Mouse (Mus musculus): ENCODE measurements around the gene Gm5737. TPM values are rescaled to one million over a fixed set of nuclear protein-coding genes. Genes with fewer than 3 reads are reported as not detected.

Gm5737 gene
- polyA plus RNA-seq, 1 experiment from 2014 or later: not detected

DNA sequence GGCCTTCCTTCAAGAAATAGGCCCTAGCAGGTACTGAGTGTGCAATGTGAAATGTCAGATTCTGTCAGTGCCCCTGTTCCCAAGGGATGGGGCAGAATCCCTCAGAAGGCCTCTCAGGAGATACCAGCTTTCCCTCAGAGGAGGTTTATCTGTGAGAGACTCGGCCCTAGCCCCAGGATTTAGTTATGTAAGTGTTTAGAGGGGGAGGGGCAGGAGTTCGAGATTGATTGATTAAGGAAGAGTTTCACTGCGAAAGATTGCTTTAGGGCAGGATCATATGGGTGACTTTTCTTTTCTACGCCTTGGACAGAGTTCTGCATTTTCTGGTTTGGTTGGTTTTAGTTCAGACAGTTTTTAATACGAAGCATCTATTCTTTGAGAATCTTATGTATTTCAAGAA is 51.3 kb downstream of the Gm5737 start:
- ATAC-seq (replicated peaks; ENCODE audit: insufficient number of reproducible peaks, low FRiP score, low TSS enrichment, low read depth) (peak; percentile 29; the same call in 1 of the 2 replicates), DNase-seq (ENCODE audit: low spot score) (peak; percentile 40)
- 22% methylated on average over 5 of the region's 5 CpGs for WGBS
- no peak overlapping the region for H3K9ac ChIP-seq (replicated peaks; ENCODE audit: low read length)
- H3K27me3 ChIP-seq (ENCODE audit: control insufficient read depth, insufficient read depth, low read length): no peaks in the 10 kb centered on the region
- H3K9me3 ChIP-seq (replicated peaks; ENCODE audit: control insufficient read depth, low read length): no peaks in the 10 kb centered on the region
- H3K4me1 ChIP-seq (ENCODE audit: control insufficient read depth, insufficient read depth, low read length): peaks cover 10% of the 10 kb centered on the region; the same call in 1 of the 2 replicates
- no peaks in the 10 kb centered on the region; the same call in 1 of the 2 replicates for H3K36me3 ChIP-seq (replicated peaks; ENCODE audit: control insufficient read depth, insufficient read depth, low read depth, low read length)
- no peak overlapping the region for H3K4me2 ChIP-seq (ENCODE audit: low read depth, low read length)
- H3K27ac ChIP-seq (replicated peaks; ENCODE audit: low read depth, low read length): peak overlapping the region; percentile 66
- no peak overlapping the region for H3K4me3 ChIP-seq (ENCODE audit: low read depth, low read length)

DNA sequence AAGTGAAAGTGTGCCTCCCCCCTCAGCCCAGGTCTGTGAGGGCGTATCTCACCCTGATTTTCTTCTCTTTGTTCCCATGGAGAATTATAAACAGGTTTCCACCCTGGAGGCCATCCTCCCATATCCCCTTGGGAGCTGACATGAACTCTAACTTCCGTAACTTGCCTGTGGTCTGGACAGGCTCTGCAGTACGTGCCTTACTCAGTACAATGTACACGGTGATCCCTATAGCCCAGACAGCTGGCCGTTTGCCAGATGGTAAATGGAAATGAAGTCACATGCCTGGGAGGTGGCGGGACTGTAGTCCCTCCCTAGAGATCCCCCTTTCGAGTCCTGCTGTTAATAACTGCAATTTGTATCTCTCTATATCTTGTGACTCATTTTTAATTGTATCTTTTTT is 52.9 kb downstream of the Gm5737 start:
- H3K27ac ChIP-seq (replicated peaks; ENCODE audit: low read depth, low read length): no peak overlapping the region
- H3K4me2 ChIP-seq (ENCODE audit: low read depth, low read length): 0 out of 2 replicates have a peak overlapping the region, but pooled peaks have one; percentile 6
- peak; percentile 87 for ATAC-seq (replicated peaks; ENCODE audit: insufficient number of reproducible peaks, low FRiP score, low TSS enrichment, low read depth)

DNA sequence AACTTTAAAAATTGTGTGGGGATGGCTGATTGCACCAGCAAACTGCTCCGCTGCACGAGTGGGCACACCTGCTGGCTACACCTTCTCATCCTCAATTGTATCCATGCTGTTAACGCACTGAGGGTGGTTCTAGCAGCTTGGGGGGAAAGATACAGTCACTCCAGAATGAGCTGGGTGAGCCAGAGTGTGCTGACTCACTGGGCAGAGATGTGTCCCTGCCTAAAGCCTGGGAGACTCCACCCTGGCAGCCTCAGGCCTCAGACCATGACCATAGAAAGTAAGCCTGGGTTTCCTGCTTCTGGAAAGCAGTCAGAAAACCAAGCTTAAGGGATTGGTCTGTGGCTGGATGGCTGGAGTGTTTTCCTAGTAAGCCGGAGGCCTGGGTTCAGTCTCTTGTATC is 53.7 kb downstream of the Gm5737 start:
- Histone ChIP-seq H3K27me3 (ENCODE audit: control insufficient read depth, insufficient read depth, low read length) (no peaks in the 10 kb centered on the region), H3K4me3 (ENCODE audit: low read depth, low read length) (no peak overlapping the region), H3K4me2 (ENCODE audit: low read depth, low read length) (no peak overlapping the region), H3K9ac (replicated peaks; ENCODE audit: low read length) (peak overlapping the region; percentile 4; the same call in 1 of the 2 replicates), H3K36me3 (replicated peaks; ENCODE audit: control insufficient read depth, insufficient read depth, low read depth, low read length) (no peaks in the 10 kb centered on the region), H3K27ac (replicated peaks; ENCODE audit: low read depth, low read length) (no peak overlapping the region; the same call in 1 of the 2 replicates), H3K4me1 (ENCODE audit: control insufficient read depth, insufficient read depth, low read length) (peaks cover 10% of the 10 kb centered on the region; the same call in 1 of the 2 replicates), H3K9me3 (replicated peaks; ENCODE audit: control insufficient read depth, low read length) (no peaks in the 10 kb centered on the region)
- no peak for DNase-seq (ENCODE audit: low spot score)
- no peak for ATAC-seq (replicated peaks; ENCODE audit: insufficient number of reproducible peaks, low FRiP score, low TSS enrichment, low read depth)
- WGBS: 51% methylated on average over 4 of the region's 4 CpGs

More for the DNA sequence above, 52.9 kb downstream of the Gm5737 start:
- peak; percentile 88 for DNase-seq (ENCODE audit: low spot score)
- Histone ChIP-seq H3K4me3 (ENCODE audit: low read depth, low read length) (no peak overlapping the region), H3K36me3 (replicated peaks; ENCODE audit: control insufficient read depth, insufficient read depth, low read depth, low read length) (no peaks in the 10 kb centered on the region), H3K9ac (replicated peaks; ENCODE audit: low read length) (no peak overlapping the region), H3K27me3 (ENCODE audit: control insufficient read depth, insufficient read depth, low read length) (no peaks in the 10 kb centered on the region), H3K4me1 (ENCODE audit: control insufficient read depth, insufficient read depth, low read length) (peaks cover 10% of the 10 kb centered on the region; the same call in 1 of the 2 replicates), H3K9me3 (replicated peaks; ENCODE audit: control insufficient read depth, low read length) (no peaks in the 10 kb centered on the region)
- WGBS: 13% methylated on average over 7 of the region's 7 CpGs

DNA sequence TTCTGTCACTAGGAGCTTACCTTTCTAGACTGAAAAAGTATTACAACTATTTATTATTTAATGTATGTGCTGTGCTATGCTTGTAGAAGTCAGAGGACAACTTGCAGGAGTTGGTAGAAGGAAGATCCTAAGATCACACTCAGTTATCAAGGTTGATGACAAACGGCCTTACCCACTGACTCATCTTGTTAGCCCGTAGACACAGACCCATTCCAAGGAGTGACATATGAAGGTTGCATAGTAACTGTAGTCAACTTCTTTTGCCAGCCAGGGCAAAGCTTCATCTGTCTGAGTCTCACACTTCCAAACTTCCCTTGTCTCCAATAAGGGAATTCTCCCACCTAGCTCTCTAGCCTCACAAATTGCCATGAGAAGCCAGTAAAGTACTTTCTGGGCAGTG is 54.5 kb downstream of the Gm5737 start:
- WGBS: 74% methylated on average over 2 of the region's 2 CpGs
- H3K27me3 ChIP-seq (ENCODE audit: control insufficient read depth, insufficient read depth, low read length): no peaks in the 10 kb centered on the region
- ATAC-seq (replicated peaks; ENCODE audit: insufficient number of reproducible peaks, low FRiP score, low TSS enrichment, low read depth): no peak
- no peak overlapping the region for H3K9ac ChIP-seq (replicated peaks; ENCODE audit: low read length)
- no peaks in the 10 kb centered on the region for H3K36me3 ChIP-seq (replicated peaks; ENCODE audit: control insufficient read depth, insufficient read depth, low read depth, low read length)
- H3K4me3 ChIP-seq (ENCODE audit: low read depth, low read length): no peak overlapping the region
- no peak overlapping the region for H3K4me2 ChIP-seq (ENCODE audit: low read depth, low read length)
- DNase-seq (ENCODE audit: low spot score): no peak
- peaks cover 10% of the 10 kb centered on the region; the same call in 1 of the 2 replicates for H3K4me1 ChIP-seq (ENCODE audit: control insufficient read depth, insufficient read depth, low read length)
- H3K9me3 ChIP-seq (replicated peaks; ENCODE audit: control insufficient read depth, low read length): no peaks in the 10 kb centered on the region
- H3K27ac ChIP-seq (replicated peaks; ENCODE audit: low read depth, low read length): 0 out of 2 replicates have a peak overlapping the region, but pooled peaks have one; percentile 6

DNA sequence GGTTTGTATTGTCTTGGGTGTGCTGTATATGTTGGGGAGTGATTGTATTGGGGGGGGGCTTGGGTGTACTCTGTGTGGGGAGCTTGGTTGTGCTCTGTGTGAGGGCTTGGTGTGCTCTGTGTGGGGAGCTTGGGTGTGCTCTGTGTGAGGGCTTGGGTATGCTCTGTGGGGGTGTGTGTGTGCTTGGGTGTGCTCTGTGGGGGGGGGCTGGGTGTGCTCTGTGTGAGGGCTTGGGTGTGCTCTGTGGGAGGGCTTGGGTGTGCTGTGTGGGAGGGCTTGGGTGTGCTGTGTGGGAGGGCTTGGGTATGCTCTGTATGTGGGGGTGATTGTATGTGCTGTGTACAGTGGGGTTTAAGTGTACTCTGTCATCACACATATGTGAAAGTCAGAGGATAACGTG is 55.6 kb downstream of the Gm5737 start:
- 83% methylated on average over 1 of the region's 1 CpGs for WGBS
- Histone ChIP-seq H3K9ac (replicated peaks; ENCODE audit: low read length) (no peak overlapping the region), H3K4me1 (ENCODE audit: control insufficient read depth, insufficient read depth, low read length) (peaks cover 10% of the 10 kb centered on the region; the same call in 1 of the 2 replicates), H3K4me3 (ENCODE audit: low read depth, low read length) (no peak overlapping the region), H3K27ac (replicated peaks; ENCODE audit: low read depth, low read length) (no peak overlapping the region), H3K27me3 (ENCODE audit: control insufficient read depth, insufficient read depth, low read length) (no peaks in the 10 kb centered on the region), H3K9me3 (replicated peaks; ENCODE audit: control insufficient read depth, low read length) (no peaks in the 10 kb centered on the region), H3K36me3 (replicated peaks; ENCODE audit: control insufficient read depth, insufficient read depth, low read depth, low read length) (no peaks in the 10 kb centered on the region), H3K4me2 (ENCODE audit: low read depth, low read length) (no peak overlapping the region)
- ATAC-seq (replicated peaks; ENCODE audit: insufficient number of reproducible peaks, low FRiP score, low TSS enrichment, low read depth) (no peak; the same call in 1 of the 2 replicates), DNase-seq (ENCODE audit: low spot score) (no peak)

GRCm38 (mm10) chr7:120869883-120870282 is 57.7 kb downstream of the Gm5737 start:
- WGBS: 73% methylated on average over 5 of the region's 5 CpGs
- H3K9ac ChIP-seq (replicated peaks; ENCODE audit: low read length): no peak overlapping the region
- no peaks in the 10 kb centered on the region for H3K36me3 ChIP-seq (replicated peaks; ENCODE audit: control insufficient read depth, insufficient read depth, low read depth, low read length)
- no peak overlapping the region for H3K4me3 ChIP-seq (ENCODE audit: low read depth, low read length)
- H3K9me3 ChIP-seq (replicated peaks; ENCODE audit: control insufficient read depth, low read length): no peaks in the 10 kb centered on the region
- H3K4me2 ChIP-seq (ENCODE audit: low read depth, low read length): no peak overlapping the region
- no peak overlapping the region for H3K27ac ChIP-seq (replicated peaks; ENCODE audit: low read depth, low read length)
- ATAC-seq (replicated peaks; ENCODE audit: insufficient number of reproducible peaks, low FRiP score, low TSS enrichment, low read depth) (no peak), DNase-seq (ENCODE audit: low spot score) (no peak)
- H3K27me3 ChIP-seq (ENCODE audit: control insufficient read depth, insufficient read depth, low read length): no peaks in the 10 kb centered on the region
- H3K4me1 ChIP-seq (ENCODE audit: control insufficient read depth, insufficient read depth, low read length): peaks cover 8% of the 10 kb centered on the region; the same call in 1 of the 2 replicates

DNA sequence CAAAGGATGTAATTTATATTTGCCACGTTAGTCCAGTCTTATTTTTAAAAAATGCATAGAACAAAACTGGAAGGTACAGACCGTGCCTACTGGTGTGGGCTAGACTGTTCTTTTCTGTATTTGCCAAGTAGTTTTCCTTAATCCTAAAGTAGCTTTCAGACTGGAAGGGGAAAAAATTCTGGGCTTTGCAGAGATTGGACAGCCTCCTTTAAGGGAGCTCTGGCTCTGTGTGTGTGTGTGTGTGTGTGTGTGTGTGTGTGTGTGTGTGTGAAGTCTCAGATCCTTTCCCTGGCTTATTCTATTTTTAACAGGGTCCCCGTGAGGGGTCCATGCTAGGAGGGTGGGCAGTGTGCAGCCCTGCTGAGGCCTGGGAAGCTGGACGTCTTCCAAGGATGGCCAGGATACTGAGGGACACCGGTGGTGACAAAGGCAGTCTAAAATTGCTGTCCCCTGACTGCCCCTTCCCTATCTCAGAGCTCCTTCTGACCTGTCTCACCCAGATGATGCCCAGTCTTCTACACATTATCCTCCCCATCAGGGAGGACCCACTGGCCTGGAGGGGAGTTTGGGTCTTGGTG is 58.4 kb downstream of the Gm5737 start:
- Histone ChIP-seq H3K27ac (replicated peaks; ENCODE audit: low read depth, low read length) (no peak overlapping the region), H3K36me3 (replicated peaks; ENCODE audit: control insufficient read depth, insufficient read depth, low read depth, low read length) (no peaks in the 10 kb centered on the region), H3K9ac (replicated peaks; ENCODE audit: low read length) (no peak overlapping the region), H3K4me2 (ENCODE audit: low read depth, low read length) (no peak overlapping the region), H3K27me3 (ENCODE audit: control insufficient read depth, insufficient read depth, low read length) (no peaks in the 10 kb centered on the region), H3K4me1 (ENCODE audit: control insufficient read depth, insufficient read depth, low read length) (peaks cover 6% of the 10 kb centered on the region; the same call in 1 of the 2 replicates), H3K9me3 (replicated peaks; ENCODE audit: control insufficient read depth, low read length) (no peaks in the 10 kb centered on the region), H3K4me3 (ENCODE audit: low read depth, low read length) (no peak overlapping the region)
- 77% methylated on average over 5 of the region's 5 CpGs for WGBS
- ATAC-seq (replicated peaks; ENCODE audit: insufficient number of reproducible peaks, low FRiP score, low TSS enrichment, low read depth) (no peak), DNase-seq (ENCODE audit: low spot score) (no peak)

GRCm38 (mm10) chr7:120873083-120873482 is 60.9 kb downstream of the Gm5737 start:
- Histone ChIP-seq H3K9me3 (replicated peaks; ENCODE audit: control insufficient read depth, low read length) (no peaks in the 10 kb centered on the region), H3K9ac (replicated peaks; ENCODE audit: low read length) (no peak overlapping the region), H3K4me3 (ENCODE audit: low read depth, low read length) (no peak overlapping the region), H3K4me1 (ENCODE audit: control insufficient read depth, insufficient read depth, low read length) (no peaks in the 10 kb centered on the region), H3K27ac (replicated peaks; ENCODE audit: low read depth, low read length) (no peak overlapping the region), H3K4me2 (ENCODE audit: low read depth, low read length) (no peak overlapping the region), H3K27me3 (ENCODE audit: control insufficient read depth, insufficient read depth, low read length) (no peaks in the 10 kb centered on the region), H3K36me3 (replicated peaks; ENCODE audit: control insufficient read depth, insufficient read depth, low read depth, low read length) (no peaks in the 10 kb centered on the region)
- ATAC-seq (replicated peaks; ENCODE audit: insufficient number of reproducible peaks, low FRiP score, low TSS enrichment, low read depth) (no peak), DNase-seq (ENCODE audit: low spot score) (no peak)
- whole genome bisulfite sequencing: 71% methylated on average over 12 of the region's 12 CpGs
